Mouse (Mus musculus): ENCODE data around the gene Rhod. TPM values are rescaled to one million over a fixed set of nuclear protein-coding genes. Genes with fewer than 3 reads are reported as not detected.

The Rhod gene
- 4.1 TPM for polyA plus RNA-seq (2015; fragmentation: Illumina TruSeq; extraction: RNeasy Lipid Tissue Mini Kit (QIAGEN cat#74804); ENCODE audit: insufficient read depth, low replicate concordance)

DNA sequence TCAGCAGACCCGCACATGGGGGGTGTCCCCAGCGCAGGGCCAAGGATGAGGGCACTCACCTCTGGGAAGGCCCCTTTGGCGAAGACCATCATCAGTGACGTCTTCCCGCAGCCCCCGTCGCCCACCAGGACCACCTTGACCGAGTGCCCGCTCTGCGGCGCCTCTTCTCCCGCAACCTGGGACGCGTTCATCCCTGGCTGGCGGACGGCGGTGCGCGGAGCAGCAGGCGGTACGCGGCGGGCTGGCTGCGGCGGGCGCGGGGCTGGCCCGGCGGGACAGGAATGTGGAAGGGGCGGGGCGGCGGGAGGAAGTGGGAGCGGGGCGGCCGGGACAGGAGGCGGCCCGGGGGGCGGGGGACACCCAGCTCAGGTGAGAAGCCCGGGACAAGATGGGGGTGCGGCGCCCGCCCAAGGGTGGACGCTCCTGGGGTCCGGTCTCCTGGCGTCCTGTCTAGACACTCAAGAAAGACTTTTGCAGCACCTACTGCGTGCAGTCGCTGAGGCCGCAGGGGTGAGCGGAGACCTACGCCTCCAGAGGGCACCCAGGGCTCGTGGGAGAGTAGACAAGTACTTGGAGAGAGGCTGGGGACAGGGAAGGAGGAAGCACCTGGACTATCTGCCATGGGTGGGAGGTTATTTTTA lies at the start of gene Rhod:
TSS of gene Rhod (minus strand) at position 272 of the 641 bp plus-strand sequence.

DNA sequence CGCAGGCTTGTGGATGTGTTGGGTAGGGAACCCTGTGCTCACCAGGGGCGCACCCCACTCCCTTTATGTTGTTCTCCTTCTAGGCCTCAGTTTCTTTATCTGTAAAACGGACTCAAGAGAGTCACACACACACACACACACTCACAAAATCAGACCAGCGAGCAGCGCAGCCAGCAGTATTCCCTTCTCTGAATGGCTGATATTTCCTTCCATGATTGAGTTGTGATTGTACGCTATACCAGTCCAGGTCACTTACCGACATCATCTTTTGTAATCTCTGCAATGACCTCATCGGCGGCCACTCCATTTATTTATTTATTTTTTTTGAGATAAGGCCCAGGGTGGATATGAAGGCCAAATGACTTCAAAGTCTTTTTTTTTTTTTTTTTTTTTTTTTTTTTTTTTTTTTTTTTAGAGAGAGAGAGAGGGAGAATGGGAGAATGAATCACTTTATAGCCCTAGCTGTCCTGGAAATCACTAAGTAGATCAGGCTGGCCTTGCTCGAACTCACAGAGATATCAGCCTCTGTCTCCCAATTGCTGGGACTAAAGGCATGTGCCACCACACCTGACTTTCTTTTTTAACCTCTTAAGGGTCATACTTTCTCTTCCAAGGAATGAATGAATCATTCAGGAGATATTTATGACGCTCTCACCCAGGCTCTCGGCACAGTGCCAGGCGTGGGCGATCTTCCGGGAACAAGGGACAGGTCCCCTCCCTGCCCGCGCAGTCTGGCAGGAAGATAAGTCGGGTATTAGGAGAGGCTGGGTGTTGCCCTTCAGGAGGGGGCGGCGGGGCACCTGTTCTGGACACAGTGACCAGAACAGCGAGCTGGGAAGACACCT lies 38.3 kb upstream of the Rhod start, which contains the start of gene Syt12:
TSS of gene Syt12 (minus strand) at position 103 of the 845 bp plus-strand sequence.

DNA sequence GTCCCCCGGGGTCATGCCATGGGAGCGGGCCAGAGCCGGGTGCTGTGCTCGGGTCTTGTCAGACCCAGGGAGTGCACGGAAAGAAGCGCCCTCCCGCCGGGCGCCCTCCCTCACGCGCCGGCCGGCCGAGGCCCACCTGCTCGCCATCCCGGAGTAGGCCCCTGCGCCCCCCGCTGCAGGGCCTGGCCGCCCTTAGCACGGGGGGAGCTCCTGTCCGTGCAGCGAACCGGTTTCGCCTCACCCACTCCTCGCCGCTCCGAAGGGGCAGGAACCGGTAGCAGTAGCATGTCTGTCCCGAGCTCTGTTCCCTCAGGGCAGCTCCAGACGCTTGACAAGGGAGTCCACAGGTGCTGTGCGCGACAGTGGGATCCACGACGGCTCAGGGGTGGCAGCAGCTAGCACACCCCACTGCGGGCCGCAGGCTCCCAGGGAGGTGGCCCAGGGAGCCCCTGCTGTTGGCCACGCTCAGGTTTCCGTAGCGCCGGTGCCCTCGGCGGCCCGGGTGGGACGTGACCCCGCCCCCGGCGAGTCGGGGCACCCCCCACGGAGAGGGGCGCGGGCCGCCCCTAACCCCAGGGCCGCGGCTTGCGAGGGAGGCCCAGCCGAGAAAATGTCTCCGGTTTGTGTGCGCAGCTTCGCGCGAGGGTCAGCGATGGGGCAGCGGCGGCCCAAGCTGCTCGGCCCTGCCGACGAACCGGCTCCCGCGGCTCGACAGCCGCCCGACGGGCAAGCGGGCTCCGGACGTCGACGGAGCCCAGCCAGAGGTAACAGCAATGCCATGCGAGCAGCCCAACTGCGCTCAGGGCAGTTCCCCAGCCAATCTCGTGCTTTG lies 41.2 kb downstream of the Rhod start, which contains the start of gene Kdm2a:
TSS of gene Kdm2a (minus strand) at position 488 of the 832 bp plus-strand sequence.

Other genes with a start within 250 kb of the Rhod start
- 187 TPM for gene Tbc1d10c, start 248.1 kb downstream of the Rhod start, polyA plus RNA-seq (2015; fragmentation: Illumina TruSeq; extraction: RNeasy Lipid Tissue Mini Kit (QIAGEN cat#74804); ENCODE audit: insufficient read depth, low replicate concordance)
- gene Ppp1ca, start 247.4 kb downstream of the Rhod start, polyA plus RNA-seq (2015; fragmentation: Illumina TruSeq; extraction: RNeasy Lipid Tissue Mini Kit (QIAGEN cat#74804); ENCODE audit: insufficient read depth, low replicate concordance): 364 TPM
- gene Rad9a, start 237.8 kb downstream of the Rhod start, polyA plus RNA-seq (2015; fragmentation: Illumina TruSeq; extraction: RNeasy Lipid Tissue Mini Kit (QIAGEN cat#74804); ENCODE audit: insufficient read depth, low replicate concordance): 41.7 TPM
- 57.2 TPM for gene Clcf1, start 225.2 kb downstream of the Rhod start, polyA plus RNA-seq (2015; fragmentation: Illumina TruSeq; extraction: RNeasy Lipid Tissue Mini Kit (QIAGEN cat#74804); ENCODE audit: insufficient read depth, low replicate concordance)
- not detected for gene AC109138.7, start 225.1 kb downstream of the Rhod start, polyA plus RNA-seq (2015; fragmentation: Illumina TruSeq; extraction: RNeasy Lipid Tissue Mini Kit (QIAGEN cat#74804); ENCODE audit: insufficient read depth, low replicate concordance)
- 91.3 TPM for gene Pold4, start 207.5 kb downstream of the Rhod start, polyA plus RNA-seq (2015; fragmentation: Illumina TruSeq; extraction: RNeasy Lipid Tissue Mini Kit (QIAGEN cat#74804); ENCODE audit: insufficient read depth, low replicate concordance)
- gene Ssh3, start 170.3 kb downstream of the Rhod start, polyA plus RNA-seq (2015; fragmentation: Illumina TruSeq; extraction: RNeasy Lipid Tissue Mini Kit (QIAGEN cat#74804); ENCODE audit: insufficient read depth, low replicate concordance): 18.0 TPM
- 3.6 TPM for gene Ankrd13d, start 156.3 kb downstream of the Rhod start, polyA plus RNA-seq (2015; fragmentation: Illumina TruSeq; extraction: RNeasy Lipid Tissue Mini Kit (QIAGEN cat#74804); ENCODE audit: insufficient read depth, low replicate concordance)
- 285 TPM for gene Grk2, start 133.2 kb downstream of the Rhod start, polyA plus RNA-seq (2015; fragmentation: Illumina TruSeq; extraction: RNeasy Lipid Tissue Mini Kit (QIAGEN cat#74804); ENCODE audit: insufficient read depth, low replicate concordance)
- gene Kdm2a, start 41.1 kb downstream of the Rhod start, polyA plus RNA-seq (2015; fragmentation: Illumina TruSeq; extraction: RNeasy Lipid Tissue Mini Kit (QIAGEN cat#74804); ENCODE audit: insufficient read depth, low replicate concordance): 145 TPM
- gene Syt12, start 38.0 kb upstream of the Rhod start, polyA plus RNA-seq (2015; fragmentation: Illumina TruSeq; extraction: RNeasy Lipid Tissue Mini Kit (QIAGEN cat#74804); ENCODE audit: insufficient read depth, low replicate concordance): 0.76 TPM
- not detected for gene 2010003K11Rik, start 59.2 kb upstream of the Rhod start, polyA plus RNA-seq (2015; fragmentation: Illumina TruSeq; extraction: RNeasy Lipid Tissue Mini Kit (QIAGEN cat#74804); ENCODE audit: insufficient read depth, low replicate concordance)
- 0.91 TPM for gene Pcx, start 71.0 kb upstream of the Rhod start, polyA plus RNA-seq (2015; fragmentation: Illumina TruSeq; extraction: RNeasy Lipid Tissue Mini Kit (QIAGEN cat#74804); ENCODE audit: insufficient read depth, low replicate concordance)
- 0.07 TPM for gene Lrfn4, start 176.2 kb upstream of the Rhod start, polyA plus RNA-seq (2015; fragmentation: Illumina TruSeq; extraction: RNeasy Lipid Tissue Mini Kit (QIAGEN cat#74804); ENCODE audit: insufficient read depth, low replicate concordance)
- gene Rce1, start 186.2 kb upstream of the Rhod start, polyA plus RNA-seq (2015; fragmentation: Illumina TruSeq; extraction: RNeasy Lipid Tissue Mini Kit (QIAGEN cat#74804); ENCODE audit: insufficient read depth, low replicate concordance): 27.0 TPM

Data from spleen, adult 10 weeks (tissue).